Mouse (Mus musculus): Measurements from ENCODE around the gene Prss53.

- TF ChIP-seq ZC3H11A (IDR thresholded peaks at IDR 0.05; ENCODE audit: borderline replicate concordance, low read depth, low read length), result no peak
- peak; percentile 95 for TF ChIP-seq HCFC1 (IDR thresholded peaks at IDR 0.05; ENCODE audit: borderline replicate concordance, insufficient read depth, low read length)
- TF ChIP-seq ZNF384 (IDR thresholded peaks at IDR 0.05; ENCODE audit: low read depth, low read length), result no peak
- TF ChIP-seq CHD2 (IDR thresholded peaks at IDR 0.05; ENCODE audit: low read depth, low read length), result no peak
Measured at GRCm38 (mm10) chr7:127842001-127842718, 48.6 kb downstream of the Prss53 start.

Measured in ES-E14 (cell line).